Mouse (Mus musculus) CD4-positive naive resting alpha-beta T cell, adult 57 days (primary cell): ENCODE results near the gene Adar. TPM values are rescaled to one million over a fixed set of nuclear protein-coding genes. Genes with fewer than 3 reads are reported as not detected.

Experiments
- total RNA-seq: library from RNA; stranded (reverse); gene quantifications from one replicate; pipeline ENCODE4 v1.2.4, GENCODE M21; 2023

Adar gene
- 152 TPM for total RNA-seq

DNA sequence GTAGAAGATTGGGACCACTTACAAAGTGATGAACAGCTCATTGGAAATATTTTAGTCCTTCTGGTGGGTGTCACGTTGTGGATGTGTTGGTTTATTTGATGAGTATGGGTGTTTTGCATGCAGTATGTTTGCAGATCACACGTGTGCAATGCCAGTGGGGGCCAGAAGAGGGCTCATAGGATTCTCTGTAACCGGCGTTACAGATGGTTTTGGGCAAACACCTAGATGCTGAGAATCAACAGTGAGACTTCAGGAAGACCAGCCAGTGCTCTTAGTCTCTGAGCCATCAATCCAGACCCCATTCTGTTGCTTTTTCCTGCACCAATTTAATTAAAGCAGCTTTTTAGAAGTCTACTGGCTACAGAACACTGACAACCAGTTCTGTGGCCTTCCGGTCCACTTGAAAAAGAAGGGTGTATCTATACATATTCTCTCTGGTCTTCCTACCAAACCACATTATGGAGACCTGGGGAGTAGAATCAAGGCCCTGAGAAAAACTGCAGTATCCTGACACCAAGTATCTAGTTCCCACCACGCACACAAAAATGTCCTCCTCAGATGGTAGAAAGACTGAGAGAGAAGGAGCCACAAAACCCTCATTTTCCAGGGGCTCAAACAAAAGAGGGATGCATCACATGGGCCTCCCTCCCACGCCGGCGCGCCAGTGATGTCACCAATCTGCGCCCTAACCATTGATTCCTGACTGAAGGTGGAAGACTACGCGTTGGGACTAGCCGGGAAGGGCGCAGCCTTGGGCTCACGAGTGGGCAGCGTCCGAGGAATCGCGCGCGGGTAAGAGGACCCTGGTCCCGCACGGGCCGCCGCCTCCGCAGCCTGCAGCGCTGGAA, at the start of gene Adar:
Adar (plus strand) TSS at position 664 of the 848 bp plus-strand sequence.

DNA sequence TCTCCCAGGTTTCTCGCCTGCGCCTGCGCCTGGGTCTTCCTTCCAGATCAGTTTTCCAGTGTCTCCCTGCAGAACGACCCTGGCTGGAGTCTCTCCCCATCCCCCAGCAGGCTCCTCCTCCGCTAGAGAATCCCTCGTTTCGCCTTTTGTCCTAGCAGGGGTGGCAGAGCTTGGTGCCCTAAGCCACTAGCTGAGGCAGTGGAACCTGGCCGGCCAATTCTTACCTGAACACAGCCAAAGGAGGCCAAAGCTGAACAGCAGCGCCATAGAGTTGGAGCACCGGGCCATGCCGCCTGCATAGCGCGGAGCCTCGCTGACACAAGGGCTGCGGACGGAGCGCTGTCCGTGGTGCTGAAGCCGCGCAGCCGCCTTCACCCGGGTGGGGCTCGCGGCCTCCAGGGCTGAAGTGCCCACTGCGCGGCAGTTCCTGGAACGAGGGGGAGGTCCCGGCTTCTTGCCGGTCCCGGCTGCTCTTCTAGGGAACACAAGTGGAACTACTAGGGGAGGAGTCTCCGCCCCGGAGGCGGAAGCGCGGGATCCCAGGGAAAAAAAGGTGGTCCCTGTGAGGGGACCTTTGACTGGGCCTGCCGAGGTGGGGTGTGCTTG, 49.4 kb downstream of the Adar start, which contains the start of gene Chrnb2:
Chrnb2 (minus strand) TSS at position 514 of the 606 bp plus-strand sequence.

DNA sequence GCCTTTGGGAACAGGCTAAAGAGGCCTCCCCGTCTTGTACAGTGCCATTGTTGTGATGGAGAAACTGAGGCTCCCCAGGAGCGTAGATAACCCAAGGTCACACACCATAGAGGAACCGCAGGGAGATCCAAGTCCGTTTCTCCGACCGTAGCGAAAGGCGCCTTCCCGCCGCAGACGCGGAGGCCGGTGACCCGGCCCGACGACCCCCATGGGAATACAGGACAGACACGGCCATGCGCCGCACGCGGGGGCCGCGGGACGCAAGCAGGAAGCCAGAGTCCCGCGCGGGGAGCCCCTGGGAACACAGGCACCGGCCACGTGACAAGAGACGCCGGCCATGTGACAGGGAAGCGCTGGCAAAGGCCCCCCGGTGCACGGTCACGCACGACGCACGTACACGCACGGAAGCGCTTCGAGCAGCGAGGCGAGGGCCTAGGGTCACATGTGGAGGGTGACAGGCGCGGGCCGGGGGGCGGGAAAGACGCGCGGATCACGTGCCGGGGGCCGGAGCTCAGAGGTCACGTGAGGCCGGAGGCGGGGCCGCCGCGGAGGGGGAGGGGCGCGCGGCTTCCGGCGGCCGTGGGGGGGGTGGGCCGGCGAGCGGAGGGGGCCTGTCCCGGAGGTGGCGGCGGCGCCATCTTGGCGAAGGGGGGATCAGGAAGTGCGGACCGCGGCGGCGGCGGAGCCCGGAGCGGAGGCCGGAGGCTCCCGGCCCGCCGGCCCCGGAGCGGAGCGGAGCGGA, 58.3 kb downstream of the Adar start, which contains the start of gene Ube2q1:
Ube2q1 (plus strand) TSS at position 649 of the 742 bp plus-strand sequence.

Other genes with a start within 250 kb of the Adar start
- not detected for gene Kcnn3, start 194.9 kb upstream of the Adar start, total RNA-seq
- gene Chrnb2, start 49.6 kb downstream of the Adar start, total RNA-seq, result 2.7 TPM
- 84.0 TPM for gene Ube2q1, start 58.6 kb downstream of the Adar start, total RNA-seq
- 1.8 TPM for gene She, start 116.3 kb downstream of the Adar start, total RNA-seq
- 186 TPM for gene Il6ra, start 198.2 kb downstream of the Adar start, total RNA-seq
- 140 TPM for gene Atp8b2, start 248.5 kb downstream of the Adar start, total RNA-seq